Mouse (Mus musculus): ENCODE measurements around the gene Ppm1a.
A peak's percentile ranks its signal among the peaks of the same experiment; 100 is the strongest.

- TF ChIP-seq CTCF (IDR thresholded peaks at IDR 0.05; ENCODE audit: control insufficient read depth, insufficient read depth, insufficient read length) = peak; percentile 4
- TF ChIP-seq MAX (IDR thresholded peaks at IDR 0.05) = no peak
- no peak for TF ChIP-seq USF1 (IDR thresholded peaks at IDR 0.05; ENCODE audit: low read depth)
Measured at GRCm38 (mm10) chr12:72847725-72848124, 90.5 kb downstream of the Ppm1a start.
